Mouse (Mus musculus) adrenal gland, postnatal 25 days (tissue): Measurements from ENCODE around the gene Rcan2. TPM values are rescaled to one million over a fixed set of nuclear protein-coding genes. Genes with fewer than 3 reads are reported as not detected.

ENCODE experiments used
- DNase-seq: peaks from one replicate; pipeline ENCODE4 v3.0.0; 2021; ENCODE audit warnings: mixed read lengths
- total RNA-seq: library from RNA; stranded (reverse); gene quantifications from 2 replicates; pipeline ENCODE4 v1.2.3, GENCODE M21; 2021

The Rcan2 gene
- total RNA-seq, 1 experiment from 2014 or later: 2.5 TPM

GRCm38 (mm10) chr17:43917143-43917542 lies 116.0 kb downstream of the Rcan2 start:
- DNase-seq: no peak

GRCm38 (mm10) chr17:43929856-43930255 lies 128.7 kb downstream of the Rcan2 start:
- DNase-seq: no peak

- no peak for DNase-seq
Measured at GRCm38 (mm10) chr17:43931731-43932130, 130.6 kb downstream of the Rcan2 start.

GRCm38 (mm10) chr17:43934056-43934455 lies 132.9 kb downstream of the Rcan2 start:
- DNase-seq: no peak

- DNase-seq: no peak
Measured at GRCm38 (mm10) chr17:43952219-43952618, 151.1 kb downstream of the Rcan2 start.

GRCm38 (mm10) chr17:43952661-43953534 lies 151.7 kb downstream of the Rcan2 start:
- no peak for DNase-seq

GRCm38 (mm10) chr17:43953535-43953918 lies 152.4 kb downstream of the Rcan2 start:
- no peak for DNase-seq

GRCm38 (mm10) chr17:43959797-43960196 lies 158.6 kb downstream of the Rcan2 start:
- no peak for DNase-seq

- DNase-seq: no peak
Measured at GRCm38 (mm10) chr17:43969943-43970342, 168.8 kb downstream of the Rcan2 start.

GRCm38 (mm10) chr17:43977572-43977971 lies 176.4 kb downstream of the Rcan2 start:
- DNase-seq: no peak

GRCm38 (mm10) chr17:43979925-43980324 lies 178.8 kb downstream of the Rcan2 start:
- DNase-seq: no peak

- no peak for DNase-seq
Measured at GRCm38 (mm10) chr17:43982505-43982904, 181.4 kb downstream of the Rcan2 start.

- no peak for DNase-seq
Measured at GRCm38 (mm10) chr17:43989334-43989945, 188.3 kb downstream of the Rcan2 start.

- no peak for DNase-seq
Measured at GRCm38 (mm10) chr17:43990957-43991383, 189.8 kb downstream of the Rcan2 start.

- no peak for DNase-seq
Measured at GRCm38 (mm10) chr17:43994080-43994479, 192.9 kb downstream of the Rcan2 start.

- DNase-seq: no peak
Measured at GRCm38 (mm10) chr17:43997514-43997913, 196.4 kb downstream of the Rcan2 start.

- DNase-seq: no peak
Measured at GRCm38 (mm10) chr17:43998095-43998494, 196.9 kb downstream of the Rcan2 start.

GRCm38 (mm10) chr17:44004401-44004800 lies 203.2 kb downstream of the Rcan2 start:
- DNase-seq: no peak

GRCm38 (mm10) chr17:44007411-44007810 lies 206.3 kb downstream of the Rcan2 start:
- DNase-seq: no peak

- DNase-seq: no peak
Measured at GRCm38 (mm10) chr17:44011917-44012316, 210.8 kb downstream of the Rcan2 start.

- no peak for DNase-seq
Measured at GRCm38 (mm10) chr17:44013756-44014510, 212.8 kb downstream of the Rcan2 start.

- DNase-seq: no peak
Measured at GRCm38 (mm10) chr17:44016314-44016713, 215.2 kb downstream of the Rcan2 start.

GRCm38 (mm10) chr17:44020707-44021220 lies 219.6 kb downstream of the Rcan2 start:
- no peak for DNase-seq
